Comparison of ENCODE assay signal across 19 mouse cellular contexts in the genomic region with DNA sequence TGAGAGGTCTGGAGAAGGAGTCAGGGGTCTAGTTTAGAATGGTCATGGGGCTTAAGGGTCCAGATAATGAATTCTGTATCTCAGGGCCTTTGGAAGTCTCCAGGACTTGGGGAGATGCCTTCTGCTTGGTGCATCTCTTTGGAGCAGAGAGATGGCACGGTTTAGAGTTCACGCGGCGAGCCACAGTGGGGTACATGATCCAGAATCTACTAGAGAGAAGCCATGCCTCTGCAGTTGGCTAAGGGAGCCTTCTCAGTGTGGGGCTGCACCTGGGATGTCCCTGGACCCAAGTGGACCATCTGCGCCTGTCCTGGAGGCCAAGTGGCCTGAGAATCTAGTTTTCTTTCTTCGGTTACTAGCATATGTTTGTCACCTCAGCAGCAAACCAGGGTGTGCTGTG. TPM values are rescaled to one million over a fixed set of nuclear protein-coding genes. Genes with fewer than 3 reads are reported as not detected.
"Had no signal": no experiment of that assay in that cellular context is flagged by ENCODE, and none has a peak within 500 bp of the region (broad histone marks: within the 10 kb centered on the region; RNA-seq: fewer than 3 reads in every experiment).

No protein-coding gene starts in this region.

- H3K36me3 ChIP-seq: limb, embryonic 10.5 days; liver, embryonic 15.5 days; midbrain, embryonic 10.5 days; stomach, embryonic 15.5 days had no signal

- H3K4me1 ChIP-seq: liver, embryonic 15.5 days; midbrain, embryonic 10.5 days; stomach, embryonic 15.5 days had no signal

- H3K27me3 ChIP-seq: liver, embryonic 15.5 days; stomach, embryonic 15.5 days had no signal

- DNase-seq: kidney, adult 8-10 months; kidney, postnatal 36 days; lung, embryonic 14.5 days; lung, postnatal 10 days; lung, postnatal 4 days; midbrain, embryonic 14.5 days; right cerebral cortex, postnatal 4 days; spleen, adult 18-20 months; thymus, adult 2 months; thymus, postnatal 36 days had no signal

- H3K4me3 ChIP-seq: limb, embryonic 10.5 days; liver, embryonic 15.5 days; midbrain, embryonic 10.5 days; myocyte; stomach, embryonic 15.5 days had no signal

- H3K27ac ChIP-seq: limb, embryonic 10.5 days; liver, embryonic 15.5 days; midbrain, embryonic 10.5 days; stomach, embryonic 15.5 days had no signal

RNA-seq across cellular contexts. Expression of gene Rcvrn, which starts 25.1 kb away (rescaled TPM):
- polyA plus RNA-seq: kidney, embryonic 16.5 days; limb, embryonic 10.5 days; liver, embryonic 11.5 days; liver, embryonic 15.5 days; lung, embryonic 14.5 days; midbrain, embryonic 10.5 days; midbrain, embryonic 14.5 days; myocyte; neural tube, embryonic 11.5 days; stomach, embryonic 15.5 days; testis, adult 2 months had no signal
